Mouse (Mus musculus) left cerebral cortex, adult 8-10 months (tissue): Measurements from ENCODE around the gene Top2b. TPM values are rescaled to one million over a fixed set of nuclear protein-coding genes. Genes with fewer than 3 reads are reported as not detected.
A peak's percentile ranks its signal among the peaks of the same experiment; 100 is the strongest.

Experiments used
- DNase-seq, 2 experiments: peaks; one replicate each; pipeline ENCODE4 v3.0.0; 2022; ENCODE audit warnings: low spot score in 2 of 2
- total RNA-seq, 4 experiments: library from RNA; stranded (reverse); gene quantifications; 2 replicates each; pipeline ENCODE4 v1.2.4; 2022

Top2b gene
- 10 to 100 TPM; 79.8 to 93.7 (median 88.4) TPM for total RNA-seq

DNA sequence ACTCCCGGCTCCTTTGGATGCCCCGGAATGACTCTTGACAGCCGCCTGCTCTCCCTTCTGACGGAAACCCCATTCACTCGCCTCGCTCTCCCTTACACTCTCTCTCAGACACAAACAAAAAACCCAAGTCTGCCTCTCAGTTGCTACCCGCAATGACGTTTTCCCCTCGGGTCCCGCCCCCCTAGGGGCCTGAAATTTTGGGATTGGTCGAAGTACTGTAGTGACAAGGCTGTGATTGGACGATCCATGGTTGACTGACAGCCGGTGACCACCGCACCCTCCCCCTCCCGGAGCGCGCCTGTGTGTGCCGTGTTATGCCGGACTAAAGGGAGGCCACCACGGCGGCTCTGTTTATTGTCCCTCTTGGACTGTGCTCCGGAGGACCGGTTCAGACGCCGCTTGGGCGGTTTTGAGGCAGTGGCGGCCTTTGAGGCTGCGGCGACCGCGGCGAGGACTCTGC lies at the start of gene Top2b:
TSS of gene Top2b (plus strand) at position 302 of the 460 bp plus-strand sequence.
- peak; percentile 95 to 98 for DNase-seq

DNA sequence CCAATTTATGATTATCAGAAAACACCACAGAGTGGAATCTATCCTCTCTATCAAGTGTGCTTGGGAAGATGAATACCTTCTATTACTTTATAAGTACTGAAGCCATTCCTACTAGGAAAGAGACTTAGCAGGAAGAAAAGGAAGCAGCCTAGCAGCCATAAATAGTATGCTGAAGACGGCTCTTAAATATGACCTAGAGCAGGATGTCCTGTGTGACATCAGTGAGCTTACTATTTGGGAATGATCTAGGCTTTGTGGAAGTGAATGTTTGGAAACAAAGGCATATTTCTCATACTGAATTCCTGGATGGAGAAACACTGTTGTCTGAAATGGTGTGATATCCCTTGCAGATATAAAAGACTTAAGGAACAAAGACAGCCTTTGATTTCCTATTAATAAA lies 48.3 kb upstream of the Top2b start:
- DNase-seq: no peak

DNA sequence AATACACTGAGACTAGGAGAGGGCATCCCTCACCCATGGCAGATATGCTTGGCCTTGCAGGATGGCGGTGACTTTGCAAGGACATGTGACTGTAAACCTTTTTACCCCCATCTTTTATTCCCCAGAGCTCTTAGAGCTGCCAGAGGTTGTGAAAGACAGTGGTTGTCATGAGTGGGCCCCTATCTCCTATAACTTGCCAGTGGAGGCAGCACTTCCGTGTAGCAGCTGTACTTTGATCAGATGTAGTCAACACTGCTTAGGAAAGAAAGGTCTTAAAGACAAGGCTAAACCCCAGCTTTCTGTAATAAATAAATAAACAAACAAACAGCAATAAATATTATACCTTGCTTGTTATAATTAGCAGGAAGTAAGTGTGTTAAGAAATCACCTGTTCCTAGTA lies 45.2 kb upstream of the Top2b start:
- no peak for DNase-seq

DNA sequence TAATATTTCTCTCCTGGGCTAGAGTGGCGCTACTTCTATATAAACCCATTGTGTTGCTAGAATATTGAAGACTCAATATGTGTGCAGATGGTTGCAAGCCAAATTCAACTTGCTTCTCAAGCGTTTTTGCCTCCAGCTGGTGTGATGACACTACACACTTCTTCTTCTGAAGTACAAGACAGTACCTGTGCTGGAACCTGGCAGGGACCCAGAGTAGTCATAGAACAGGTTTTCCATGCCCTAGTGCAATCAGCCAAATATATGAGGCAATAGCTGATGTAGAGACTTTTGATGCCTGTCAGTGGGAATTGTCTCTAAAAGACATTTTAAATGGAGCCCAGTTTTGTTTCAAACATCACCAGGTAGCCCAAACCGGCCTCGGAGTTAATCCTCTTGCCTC lies 40.6 kb upstream of the Top2b start:
- no peak for DNase-seq

- DNase-seq: no peak
Measured at GRCm38 (mm10) chr14:16325208-16325607, 39.8 kb upstream of the Top2b start.

- no peak for DNase-seq
Measured at GRCm38 (mm10) chr14:16328531-16328930, 36.4 kb upstream of the Top2b start.

DNA sequence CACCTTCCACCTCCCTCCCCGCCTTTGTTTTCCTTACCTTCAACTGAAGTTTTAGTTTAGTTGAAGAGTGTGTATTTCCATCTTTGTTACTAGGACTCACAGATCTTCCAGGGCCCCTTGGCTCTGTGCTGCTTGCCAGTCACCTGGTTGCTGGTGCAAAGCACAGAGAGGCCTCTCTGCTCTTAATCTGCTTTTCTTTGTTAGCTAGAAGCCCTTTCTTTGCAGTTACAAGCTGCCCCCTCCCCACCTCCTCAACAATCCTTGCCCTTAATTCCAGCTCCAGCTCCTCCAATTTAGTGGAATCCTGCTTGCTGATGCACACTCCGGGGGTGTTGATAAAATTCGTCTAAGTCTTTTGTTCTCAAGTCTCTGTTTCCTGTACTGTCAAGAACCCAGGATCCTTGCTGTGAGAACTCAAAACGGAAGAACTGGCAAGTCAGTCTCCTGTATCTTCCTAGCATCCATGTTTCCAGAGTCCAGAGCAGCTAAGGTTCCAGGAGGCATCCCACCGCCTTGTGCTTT lies 36.0 kb upstream of the Top2b start:
- no peak for DNase-seq

- no peak for DNase-seq
Measured at GRCm38 (mm10) chr14:16329756-16330155, 35.2 kb upstream of the Top2b start.

DNA sequence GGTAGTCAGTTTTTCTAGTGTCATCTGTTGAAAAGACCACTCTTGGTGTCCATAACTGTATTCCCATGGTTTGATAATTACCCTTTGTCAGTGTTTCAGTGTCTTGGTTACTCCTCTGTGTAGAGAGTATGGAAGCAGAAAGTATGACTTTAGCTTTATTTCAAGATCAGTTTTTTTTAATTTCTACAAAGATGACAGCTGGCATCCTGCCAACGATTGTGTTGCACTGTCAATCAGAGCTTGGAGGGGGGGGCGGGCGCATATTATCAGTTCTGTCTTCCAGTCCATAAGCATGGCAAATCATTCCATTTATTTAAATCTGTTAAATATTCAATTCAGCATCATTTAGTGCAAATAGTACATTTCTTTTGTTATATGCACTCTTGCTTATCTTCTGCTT lies 30.7 kb upstream of the Top2b start:
- no peak for DNase-seq

- DNase-seq: no peak
Measured at GRCm38 (mm10) chr14:16335835-16336417, 29.1 kb upstream of the Top2b start.

DNA sequence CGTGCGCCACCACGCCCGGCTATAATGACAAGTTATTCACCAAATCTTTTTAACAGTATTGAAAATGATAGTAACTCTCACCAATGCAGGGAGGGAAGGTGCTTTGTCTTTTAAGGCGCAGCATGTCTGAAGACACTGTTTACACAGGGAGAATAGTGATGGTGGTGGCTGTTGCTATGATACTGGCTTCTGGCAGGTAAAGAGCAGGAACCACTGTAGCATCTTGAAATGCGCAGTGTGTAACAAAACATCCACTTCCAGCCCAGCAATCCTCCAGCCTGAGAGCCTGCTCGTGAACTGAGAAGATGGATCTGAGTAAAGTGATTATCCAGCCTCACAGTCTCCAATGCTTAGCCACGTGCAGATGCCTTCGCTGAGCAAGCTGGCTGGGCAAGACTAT lies 17.5 kb upstream of the Top2b start:
- no peak for DNase-seq

GRCm38 (mm10) chr14:16359704-16360103 lies 5.3 kb upstream of the Top2b start:
- DNase-seq: no peak

DNA sequence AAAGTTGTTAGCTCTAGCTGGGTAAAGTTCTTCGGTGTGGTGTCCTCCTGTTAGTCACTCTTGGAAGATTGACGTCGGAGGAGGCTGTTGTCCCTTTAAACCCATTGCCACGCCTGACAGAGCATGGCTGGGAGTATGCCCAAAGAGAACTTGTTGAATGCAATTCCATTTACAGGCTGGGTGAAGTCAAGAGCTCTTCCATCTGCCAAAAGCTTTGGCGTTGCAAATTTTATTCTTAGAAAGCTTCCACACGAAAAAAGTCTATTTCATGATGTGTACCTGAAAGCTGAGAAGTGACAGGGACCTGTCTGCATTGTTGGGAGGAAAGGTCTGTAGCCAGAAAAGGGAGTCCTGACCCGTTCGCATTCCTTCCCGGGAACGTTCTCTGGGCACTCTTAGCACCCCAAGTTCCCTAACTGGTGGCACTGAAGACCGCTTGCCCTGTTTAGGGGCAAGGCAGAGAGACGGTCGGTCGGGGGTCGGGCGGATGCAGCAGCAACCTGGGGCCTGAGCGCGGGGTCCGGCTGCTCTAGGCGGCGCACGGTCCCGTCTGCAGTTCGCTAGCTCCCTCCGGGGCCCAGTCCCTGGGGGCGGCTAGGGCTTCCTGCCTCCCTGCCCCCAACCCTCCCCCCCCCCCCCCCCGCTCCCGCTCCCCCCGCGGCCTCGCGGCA lies 683 bp upstream of the Top2b start:
- peak; percentile 28 to 50 for DNase-seq

DNA sequence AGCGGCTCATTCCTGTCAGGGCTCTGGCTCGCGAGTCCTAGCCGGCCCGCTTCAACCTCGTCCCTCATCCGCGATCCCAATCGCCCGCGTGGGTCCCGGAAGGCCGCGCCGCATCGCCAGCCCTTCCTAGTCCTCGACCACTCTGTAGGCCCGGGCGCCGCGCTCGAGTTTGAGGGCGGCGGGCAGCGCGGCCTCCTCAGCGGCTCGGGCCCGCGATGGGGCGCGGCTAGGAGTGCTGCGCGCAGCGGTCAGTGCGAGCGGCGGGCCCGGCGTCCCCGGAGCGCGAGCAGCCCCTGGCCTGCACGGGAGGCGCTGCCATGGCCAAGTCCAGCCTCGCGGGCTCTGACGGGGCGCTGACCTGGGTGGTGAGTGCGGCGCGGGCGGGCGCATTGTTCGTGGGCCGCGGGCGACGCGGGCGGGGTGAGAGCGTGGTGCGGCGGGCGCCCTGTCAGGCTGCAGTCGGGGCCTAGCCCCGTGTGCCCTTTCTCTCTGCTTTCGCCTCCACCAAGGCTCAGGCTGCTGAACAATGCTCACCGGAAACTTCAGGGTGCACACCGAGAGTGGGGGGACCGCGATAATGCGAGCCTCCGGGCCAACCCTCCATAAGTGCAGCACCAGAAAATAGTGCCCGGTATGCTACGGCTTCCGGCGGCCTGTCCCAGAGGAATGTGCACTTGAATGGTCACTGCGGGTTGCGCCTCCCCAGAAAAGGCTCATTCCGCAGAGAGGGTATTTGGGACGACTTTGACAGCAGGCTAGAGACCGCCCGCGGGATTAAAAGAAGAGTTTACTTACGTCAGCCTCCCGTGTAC lies 589 bp downstream of the Top2b start:
- DNase-seq: peak; percentile 38 to 45

GRCm38 (mm10) chr14:16366174-16366889 lies 1.4 kb downstream of the Top2b start:
- DNase-seq: no peak

DNA sequence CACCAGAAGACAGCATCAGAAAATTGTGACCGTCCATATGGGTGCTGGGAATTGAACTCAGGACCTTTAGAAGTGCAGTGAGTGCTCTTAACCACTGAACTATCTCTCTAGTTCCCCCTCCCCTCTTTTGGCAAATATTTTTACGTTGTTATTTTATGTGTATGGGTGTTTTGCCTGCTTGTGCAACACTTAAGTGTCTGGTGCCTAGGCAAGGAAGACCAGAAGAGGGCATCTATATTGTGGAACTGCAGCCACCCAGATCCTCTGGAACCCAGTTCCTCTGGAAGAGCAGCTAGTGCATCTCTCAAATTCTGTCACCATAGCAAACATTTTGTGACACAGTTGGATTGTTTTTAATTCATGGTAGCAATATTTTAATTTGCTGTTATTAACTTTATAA lies 2.0 kb downstream of the Top2b start:
- no peak for DNase-seq

DNA sequence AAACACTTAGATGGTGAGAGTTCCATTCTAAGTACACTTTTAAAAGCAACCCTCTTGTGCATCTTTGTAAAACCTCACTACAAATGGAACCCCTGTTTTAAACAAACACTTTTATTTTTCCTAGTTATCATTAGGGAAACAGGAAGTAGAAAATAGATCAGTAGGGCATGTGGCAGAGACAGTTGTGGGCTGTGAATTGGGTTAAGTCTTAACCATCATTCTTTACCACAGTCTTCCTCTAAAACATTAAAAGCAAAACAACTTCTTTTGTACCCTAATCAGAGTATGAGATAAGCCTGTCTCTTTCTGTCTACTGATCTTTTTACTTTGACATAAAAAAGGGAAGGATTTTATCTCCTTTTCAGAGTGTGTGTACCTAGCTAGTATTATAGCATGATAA lies 7.8 kb downstream of the Top2b start:
- DNase-seq: no peak

- no peak for DNase-seq
Measured at GRCm38 (mm10) chr14:16373190-16373589, 8.2 kb downstream of the Top2b start.

DNA sequence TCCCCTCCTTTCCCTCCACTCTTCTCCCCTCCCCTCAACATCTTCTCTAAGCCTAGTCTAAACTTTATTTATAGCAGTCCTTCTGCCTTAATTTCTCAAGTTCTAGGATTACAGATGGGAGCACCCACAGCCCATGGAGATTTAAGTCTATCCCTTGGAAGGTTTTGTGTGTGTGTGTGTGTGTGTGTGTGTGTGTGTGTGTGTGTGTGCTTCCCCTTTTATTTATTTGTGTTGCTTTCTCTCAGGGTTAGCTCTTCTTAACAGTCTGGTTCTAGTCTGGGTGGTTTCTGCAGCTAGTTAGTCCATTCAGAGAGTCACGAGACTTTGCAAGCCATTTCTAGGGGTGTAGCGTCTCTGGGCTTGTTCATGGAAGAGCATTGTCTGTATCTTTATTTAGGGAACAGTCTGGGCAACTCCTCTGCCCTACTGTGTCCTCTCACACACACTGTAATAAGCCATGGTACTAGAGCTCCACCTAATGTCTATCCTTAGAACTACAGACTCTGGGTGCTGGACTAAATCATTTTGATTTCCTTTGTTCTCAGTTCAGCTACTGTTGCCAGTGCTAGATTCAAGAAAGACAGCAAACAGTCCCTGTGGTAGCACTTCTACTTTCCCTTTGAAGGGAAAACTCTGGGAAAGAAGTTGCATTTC lies 15.1 kb downstream of the Top2b start:
- DNase-seq: peak in 1 of 2 experiments; percentile 41

DNA sequence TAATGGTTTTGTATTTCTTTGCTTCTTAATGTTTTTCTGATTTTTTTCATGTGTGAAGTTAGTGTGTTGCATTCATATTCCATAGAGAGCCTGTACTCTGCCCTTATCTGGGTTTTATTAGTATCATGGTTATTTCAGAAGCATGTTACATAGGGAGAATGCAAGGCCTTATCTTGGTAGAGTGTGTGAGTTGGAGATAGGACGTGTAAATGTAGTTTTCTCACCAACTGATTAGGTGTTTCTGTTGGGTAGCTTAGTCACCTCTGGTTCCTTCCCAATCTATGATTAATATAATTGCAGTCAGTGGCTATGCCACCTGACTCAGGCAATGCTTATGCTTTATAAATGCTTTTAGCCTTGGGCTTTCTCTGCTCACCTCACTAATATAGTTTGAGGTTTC lies 19.8 kb downstream of the Top2b start:
- DNase-seq: no peak

GRCm38 (mm10) chr14:16405187-16405586 lies 40.2 kb downstream of the Top2b start:
- DNase-seq: no peak
